ENCODE assay signal across 23 mouse cellular contexts in the genomic region with DNA sequence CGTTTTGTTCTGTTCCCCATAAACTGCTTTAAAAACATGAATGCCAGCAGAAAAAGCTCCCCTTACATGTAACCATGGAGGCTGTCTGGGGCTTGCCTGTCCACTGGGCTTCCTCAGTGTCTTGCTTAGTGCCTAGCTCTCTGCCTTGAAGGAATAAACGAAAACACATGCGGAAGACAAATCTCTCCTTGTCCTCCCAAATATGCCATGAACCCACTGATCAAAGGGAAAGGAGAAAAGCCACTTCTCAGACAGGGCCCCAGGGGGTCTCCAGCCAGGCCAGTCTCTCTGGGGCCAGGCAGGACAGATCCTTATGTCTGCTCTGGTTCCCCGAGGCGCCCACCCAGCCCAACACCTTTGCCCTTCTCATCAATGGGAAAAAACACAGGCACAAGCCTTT.
A peak's percentile ranks its signal among the peaks of the same experiment; 100 is the strongest.
DNase-seq lines count a peak whose midpoint lies in the region; ATAC-seq lines count a peak whose summit lies in the region.
"Had no signal": no experiment of that assay in that cellular context is flagged by ENCODE, and none has a peak within 500 bp of the region (broad histone marks: within the 10 kb centered on the region; RNA-seq: fewer than 3 reads in every experiment).

No protein-coding gene starts in this region.

- no peak overlapping the region for H3K4me2 ChIP-seq in midbrain, embryonic 11.5 days
- H3K4me2 ChIP-seq in midbrain, embryonic 13.5 days (replicated peaks), result no peak overlapping the region
- H3K4me2 ChIP-seq in embryonic facial prominence, embryonic 13.5 days, result no peak overlapping the region
- H3K4me2 ChIP-seq: forebrain, embryonic 12.5 days; liver, embryonic 15.5 days; lung, embryonic 15.5 days; neural tube, embryonic 13.5 days had no signal

- ATAC-seq in midbrain, embryonic 11.5 days (ENCODE audit: low FRiP score), result no peak
- ATAC-seq in midbrain, embryonic 13.5 days, result no peak
- ATAC-seq in embryonic facial prominence, embryonic 13.5 days (ENCODE audit: insufficient number of reproducible peaks, insufficient read depth, low FRiP score, low TSS enrichment, low read depth), result no peak

- no peak overlapping the region for H3K27ac ChIP-seq in midbrain, embryonic 11.5 days (ENCODE audit: low read depth, low read length)
- H3K27ac ChIP-seq in midbrain, embryonic 13.5 days, result no peak overlapping the region
- H3K27ac ChIP-seq in embryonic facial prominence, embryonic 13.5 days, result 0 out of 2 replicates have a peak overlapping the region, but pooled peaks have one; percentile 57
- H3K27ac ChIP-seq: forebrain, embryonic 12.5 days; gastrocnemius, adult 2 months; heart, embryonic 10.5 days; liver, embryonic 15.5 days; lung, embryonic 15.5 days; neural tube, embryonic 13.5 days had no signal

- no peaks in the 10 kb centered on the region for H3K27me3 ChIP-seq in midbrain, embryonic 11.5 days (ENCODE audit: control insufficient read depth, insufficient read depth, low read length)
- no peaks in the 10 kb centered on the region for H3K27me3 ChIP-seq in midbrain, embryonic 13.5 days
- no peaks in the 10 kb centered on the region for H3K27me3 ChIP-seq in embryonic facial prominence, embryonic 13.5 days
- H3K27me3 ChIP-seq: forebrain, embryonic 12.5 days; liver, embryonic 15.5 days; lung, embryonic 15.5 days; neural tube, embryonic 13.5 days had no signal

- DNase-seq in midbrain, embryonic 11.5 days (ENCODE audit: low spot score, missing footprints), result peak; percentile 80
- peak; percentile 22 for DNase-seq in embryo, embryonic 11.5 days (ENCODE audit: low read depth, low spot score)
- DNase-seq in mesoderm, embryonic 11.5 days (ENCODE audit: low read depth, low spot score), result peak; percentile 37
- DNase-seq in lung, postnatal 14 days, result no peak
- DNase-seq in heart, adult 9 months (ENCODE audit: low spot score in 2 of 2), result no peak
- DNase-seq: adrenal gland, adult 2 months; B cell, adult 2 months; cerebellum, adult 9-10 months; gastrocnemius, adult 2 months; heart, postnatal 4 days; kidney, adult 18-20 months; kidney, postnatal 4 days; liver; midbrain, embryonic 14.5 days; thymus, adult 18-20 months; thymus, postnatal 36 days had no signal

- 51% methylated on average over 5 of the region's 5 CpGs for WGBS in midbrain, embryonic 11.5 days
- WGBS in midbrain, embryonic 13.5 days, result 44% methylated on average over 5 of the region's 5 CpGs
- 16% methylated on average over 5 of the region's 5 CpGs for WGBS in embryonic facial prominence, embryonic 13.5 days

- no peaks in the 10 kb centered on the region for H3K36me3 ChIP-seq in midbrain, embryonic 11.5 days (ENCODE audit: control insufficient read depth, insufficient read depth, low read length)
- H3K36me3 ChIP-seq in midbrain, embryonic 13.5 days, result no peaks in the 10 kb centered on the region
- H3K36me3 ChIP-seq in embryonic facial prominence, embryonic 13.5 days, result no peaks in the 10 kb centered on the region
- H3K36me3 ChIP-seq: forebrain, embryonic 12.5 days; heart, embryonic 10.5 days; liver, embryonic 15.5 days; lung, embryonic 15.5 days; neural tube, embryonic 13.5 days had no signal

- H3K9ac ChIP-seq in midbrain, embryonic 11.5 days (ENCODE audit: low read length), result no peak overlapping the region
- no peak overlapping the region for H3K9ac ChIP-seq in midbrain, embryonic 13.5 days (replicated peaks)
- H3K9ac ChIP-seq in embryonic facial prominence, embryonic 13.5 days, result no peak overlapping the region
- H3K9ac ChIP-seq: forebrain, embryonic 12.5 days; liver, embryonic 15.5 days; lung, embryonic 15.5 days; neural tube, embryonic 13.5 days had no signal

- no peaks in the 10 kb centered on the region; the same call in 1 of the 2 replicates for H3K9me3 ChIP-seq in midbrain, embryonic 11.5 days (ENCODE audit: control insufficient read depth, low read length)
- peaks cover 3% of the 10 kb centered on the region; the same call in 1 of the 2 replicates for H3K9me3 ChIP-seq in midbrain, embryonic 13.5 days
- peaks cover 4% of the 10 kb centered on the region for H3K9me3 ChIP-seq in embryonic facial prominence, embryonic 13.5 days
- H3K9me3 ChIP-seq: forebrain, embryonic 12.5 days; heart, embryonic 10.5 days; liver, embryonic 15.5 days; lung, embryonic 15.5 days; neural tube, embryonic 13.5 days had no signal

- 0 out of 2 replicates have a peak, but pooled peaks cover 2% of the 10 kb centered on the region for H3K4me1 ChIP-seq in midbrain, embryonic 11.5 days (ENCODE audit: control insufficient read depth, insufficient read depth, low read length)
- H3K4me1 ChIP-seq in midbrain, embryonic 13.5 days (replicated peaks), result peaks cover 9% of the 10 kb centered on the region
- H3K4me1 ChIP-seq in embryonic facial prominence, embryonic 13.5 days, result peaks cover 16% of the 10 kb centered on the region
- H3K4me1 ChIP-seq: heart, embryonic 10.5 days; liver, embryonic 15.5 days; lung, embryonic 15.5 days; neural tube, embryonic 13.5 days had no signal

- H3K4me3 ChIP-seq in midbrain, embryonic 11.5 days (ENCODE audit: low read depth, low read length), result no peak overlapping the region
- no peak overlapping the region for H3K4me3 ChIP-seq in midbrain, embryonic 13.5 days (replicated peaks)
- H3K4me3 ChIP-seq in embryonic facial prominence, embryonic 13.5 days, result no peak overlapping the region
- H3K4me3 ChIP-seq: forebrain, embryonic 12.5 days; gastrocnemius, adult 2 months; heart, embryonic 10.5 days; liver, embryonic 15.5 days; lung, embryonic 15.5 days; neural tube, embryonic 13.5 days had no signal

Comparison
In these comparisons a context has a peak if more than half of its experiments do, and no peak if none do; other contexts are left out.
1. DNase-seq: peak in midbrain, embryonic 11.5 days (single experiment), embryo, embryonic 11.5 days (single experiment) and mesoderm, embryonic 11.5 days (single experiment); none in lung, postnatal 14 days (single experiment) and heart, adult 9 months (0 of 2).